Mouse (Mus musculus): ENCODE measurements at regions not wholly inside any gene's neighbourhood (a gene's known extent, or its start where the extent isn't known, plus 50 kb on each side); places are given as distances from the start of the nearest gene placed in this dataset.

GRCm38 (mm10) chr2:55817273-55817672 lies 381.5 kb downstream of the Kcnj3 start:
- ChIA-PET CTCF (no interaction called here), POLR2A (no interaction called here)

GRCm38 (mm10) chr2:55818220-55818619 lies 382.4 kb downstream of the Kcnj3 start:
- CTCF ChIA-PET: no interaction called here
- POLR2A ChIA-PET: interaction anchor here in 1 of 4 experiments (0.7 kb wide), 1 partner anchor 16 kb away, joined by 3 read pairs; no protein-coding TSS in a partner anchor

- ChIA-PET CTCF (no interaction called here), POLR2A (no interaction called here)
Observed at GRCm38 (mm10) chr2:55822726-55823125, 387.0 kb downstream of the Kcnj3 start.

- ChIA-PET CTCF (interaction anchor here in 2 of 4 experiments (1.1 kb wide), 2 partner anchors 740 kb away, joined by 4 to 5 read pairs; no protein-coding TSS in a partner anchor), POLR2A (no interaction called here)
Observed at GRCm38 (mm10) chr2:55841521-55841920, 405.8 kb downstream of the Kcnj3 start.

GRCm38 (mm10) chr2:55846832-55847382 lies 411.1 kb downstream of the Kcnj3 start:
- ChIA-PET CTCF (no interaction called here), POLR2A (no interaction called here)

- POLR2A ChIA-PET: no interaction called here
- CTCF ChIA-PET: no interaction called here
Observed at GRCm38 (mm10) chr2:55862479-55862878, 426.7 kb downstream of the Kcnj3 start.

- POLR2A ChIA-PET: no interaction called here
- CTCF ChIA-PET: no interaction called here
Observed at GRCm38 (mm10) chr2:55889976-55890375, 454.2 kb downstream of the Kcnj3 start.

- ChIA-PET CTCF (no interaction called here), POLR2A (no interaction called here)
Observed at GRCm38 (mm10) chr2:55892821-55893535, 457.2 kb downstream of the Kcnj3 start.

- POLR2A ChIA-PET: no interaction called here
- CTCF ChIA-PET: no interaction called here
Observed at GRCm38 (mm10) chr2:55920294-55920693, 484.5 kb downstream of the Kcnj3 start.
